Mouse (Mus musculus) MEL (cell line): ENCODE measurements at regions not wholly inside any gene's neighbourhood (a gene's known extent, or its start where the extent isn't known, plus 50 kb on each side); places are given as distances from the start of the nearest gene placed in this dataset.
A peak's percentile ranks its signal among the peaks of the same experiment; 100 is the strongest.

Experiments
- DNase-seq: peaks from one replicate; pipeline ENCODE4 v3.0.0; 2011; ENCODE audit warnings: low read depth, low spot score
- H3K27ac ChIP-seq: 2 replicates; pipeline ENCODE4 v1.5.1; 2012; ENCODE audit warnings: low read depth, mild to moderate bottlenecking, control low read depth, low read length, moderate library complexity; ENCODE audit not compliant: control insufficient read depth
- H3K27me3 ChIP-seq, 2 experiments: fragments of 150-350 bp in 1 of 2; sonication (generic) in 1 of 2; 2 replicates each; pipeline ENCODE4 v1.6.1; 2012; ENCODE audit warnings: low read length in 2 of 2, mild to moderate bottlenecking in 2 of 2, improper control_type of control experiment in 1 of 2, moderate library complexity in 1 of 2; ENCODE audit not compliant: insufficient read depth in 2 of 2, control insufficient read depth in 1 of 2
- H3K36me3 ChIP-seq, 2 experiments: 2 replicates each; pipeline ENCODE4 v1.6.1; 2012 to 2014; ENCODE audit warnings: low read length in 2 of 2, improper control_type of control experiment in 1 of 2, inconsistent platforms in 1 of 2, mild to moderate bottlenecking in 1 of 2; ENCODE audit not compliant: insufficient read depth in 2 of 2, control insufficient read depth in 1 of 2
- H3K4me1 ChIP-seq, 2 experiments: fragments of 150-350 bp in 1 of 2; sonication (generic) in 1 of 2; 2 replicates each; pipeline ENCODE4 v1.6.1; 2012; ENCODE audit warnings: low read length in 2 of 2, improper control_type of control experiment in 1 of 2, mild to moderate bottlenecking in 1 of 2; ENCODE audit not compliant: insufficient read depth in 2 of 2, control insufficient read depth in 1 of 2
- H3K4me3 ChIP-seq, 2 experiments: fragments of 150-350 bp in 1 of 2; sonication (generic) in 1 of 2; 2 replicates each; pipeline ENCODE4 v1.5.1; 2012; ENCODE audit warnings: low read depth in 2 of 2, low read length in 2 of 2, mild to moderate bottlenecking in 2 of 2, moderate library complexity in 2 of 2, control low read depth in 1 of 2, improper control_type of control experiment in 1 of 2; ENCODE audit not compliant: control insufficient read depth in 1 of 2, insufficient read depth in 1 of 2
- H3K79me2 ChIP-seq: 2 replicates; pipeline ENCODE4 v1.6.1; 2012; ENCODE audit warnings: mild to moderate bottlenecking, low read length, moderate library complexity; ENCODE audit not compliant: control insufficient read depth, poor library complexity, insufficient read depth
- H3K9ac ChIP-seq: 2 replicates; pipeline ENCODE4 v1.6.1; 2012; ENCODE audit warnings: low read depth, mild to moderate bottlenecking, control low read depth, low read length, moderate library complexity; ENCODE audit not compliant: control insufficient read depth, poor library complexity, severe bottlenecking
- H3K9me3 ChIP-seq: fragments of 150-350 bp; sonication (generic); replicated peaks from 2 replicates; pipeline ENCODE4 v1.6.1; 2012; ENCODE audit warnings: mild to moderate bottlenecking, low read length, improper control_type of control experiment, moderate library complexity; ENCODE audit not compliant: insufficient read depth
- CHD1 ChIP-seq: IDR thresholded peaks from 2 replicates; pipeline ENCODE4 v1.6.1; 2012; ENCODE audit warnings: low read depth, mild to moderate bottlenecking, inconsistent platforms, low read length, improper control_type of control experiment
- CTCF ChIP-seq, 3 experiments: IDR thresholded peaks in 2 of 3; conservative IDR thresholded peaks in 1 of 3; 2 replicates each; pipeline ENCODE4 v1.5.1; 2011 to 2012; ENCODE audit warnings: low read length in 3 of 3, low read depth in 2 of 3, mild to moderate bottlenecking in 2 of 3, improper control_type of control experiment in 1 of 3, inconsistent platforms in 1 of 3, mixed read lengths in 1 of 3, moderate library complexity in 1 of 3; ENCODE audit not compliant: control insufficient read depth in 1 of 3, insufficient read depth in 1 of 3, poor library complexity in 1 of 3, severe bottlenecking in 1 of 3
- GABPA ChIP-seq: IDR thresholded peaks from 2 replicates; pipeline ENCODE4 v1.6.1; 2012; ENCODE audit warnings: low read depth, mild to moderate bottlenecking, inconsistent platforms, low read length, improper control_type of control experiment, moderate library complexity
- GATA1 ChIP-seq: IDR thresholded peaks from 2 replicates; pipeline ENCODE4 v1.6.1; 2011; ENCODE audit warnings: low read depth, low read length, improper control_type of control experiment
- JUND ChIP-seq: IDR thresholded peaks from 2 replicates; pipeline ENCODE4 v1.6.1; 2011; ENCODE audit warnings: low read depth, mild to moderate bottlenecking, improper control_type of control experiment, low read length
- KAT2A ChIP-seq: conservative IDR thresholded peaks from 2 replicates; pipeline ENCODE4 v1.6.1; 2012; ENCODE audit warnings: low read depth, low read length, improper control_type of control experiment, inconsistent platforms
- MAX ChIP-seq: IDR thresholded peaks from 2 replicates; pipeline ENCODE4 v1.6.1; 2011; ENCODE audit warnings: low read length, improper control_type of control experiment
- MXI1 ChIP-seq: IDR thresholded peaks from 2 replicates; pipeline ENCODE4 v1.6.1; 2011; ENCODE audit warnings: mild to moderate bottlenecking, low read depth, low read length, improper control_type of control experiment
- MYC ChIP-seq: IDR thresholded peaks from 2 replicates; pipeline ENCODE4 v1.6.1; 2011; ENCODE audit warnings: low read depth, mild to moderate bottlenecking, low read length, improper control_type of control experiment, moderate library complexity
- NRF1 ChIP-seq: IDR thresholded peaks from 2 replicates; pipeline ENCODE4 v1.6.1; 2014; ENCODE audit warnings: low read depth, mild to moderate bottlenecking, inconsistent platforms, low read length, improper control_type of control experiment, moderate library complexity; ENCODE audit not compliant: poor library complexity, insufficient read depth, severe bottlenecking
- SIN3A ChIP-seq: IDR thresholded peaks from 2 replicates; pipeline ENCODE4 v1.6.1; 2012; ENCODE audit warnings: low read length, improper control_type of control experiment, inconsistent platforms
- TCF12 ChIP-seq: IDR thresholded peaks from 2 replicates; pipeline ENCODE4 v1.6.1; 2014; ENCODE audit warnings: low read depth, mild to moderate bottlenecking, inconsistent platforms, low read length, improper control_type of control experiment, moderate library complexity
- UBTF ChIP-seq: IDR thresholded peaks from 2 replicates; pipeline ENCODE4 v1.6.1; 2012; ENCODE audit warnings: low read depth, mild to moderate bottlenecking, inconsistent platforms, low read length, improper control_type of control experiment, moderate library complexity, borderline replicate concordance; ENCODE audit not compliant: insufficient read depth
- ZMIZ1 ChIP-seq: IDR thresholded peaks from 2 replicates; pipeline ENCODE4 v1.6.1; 2012; ENCODE audit warnings: low read depth, mild to moderate bottlenecking, inconsistent platforms, low read length, improper control_type of control experiment, moderate library complexity

DNA sequence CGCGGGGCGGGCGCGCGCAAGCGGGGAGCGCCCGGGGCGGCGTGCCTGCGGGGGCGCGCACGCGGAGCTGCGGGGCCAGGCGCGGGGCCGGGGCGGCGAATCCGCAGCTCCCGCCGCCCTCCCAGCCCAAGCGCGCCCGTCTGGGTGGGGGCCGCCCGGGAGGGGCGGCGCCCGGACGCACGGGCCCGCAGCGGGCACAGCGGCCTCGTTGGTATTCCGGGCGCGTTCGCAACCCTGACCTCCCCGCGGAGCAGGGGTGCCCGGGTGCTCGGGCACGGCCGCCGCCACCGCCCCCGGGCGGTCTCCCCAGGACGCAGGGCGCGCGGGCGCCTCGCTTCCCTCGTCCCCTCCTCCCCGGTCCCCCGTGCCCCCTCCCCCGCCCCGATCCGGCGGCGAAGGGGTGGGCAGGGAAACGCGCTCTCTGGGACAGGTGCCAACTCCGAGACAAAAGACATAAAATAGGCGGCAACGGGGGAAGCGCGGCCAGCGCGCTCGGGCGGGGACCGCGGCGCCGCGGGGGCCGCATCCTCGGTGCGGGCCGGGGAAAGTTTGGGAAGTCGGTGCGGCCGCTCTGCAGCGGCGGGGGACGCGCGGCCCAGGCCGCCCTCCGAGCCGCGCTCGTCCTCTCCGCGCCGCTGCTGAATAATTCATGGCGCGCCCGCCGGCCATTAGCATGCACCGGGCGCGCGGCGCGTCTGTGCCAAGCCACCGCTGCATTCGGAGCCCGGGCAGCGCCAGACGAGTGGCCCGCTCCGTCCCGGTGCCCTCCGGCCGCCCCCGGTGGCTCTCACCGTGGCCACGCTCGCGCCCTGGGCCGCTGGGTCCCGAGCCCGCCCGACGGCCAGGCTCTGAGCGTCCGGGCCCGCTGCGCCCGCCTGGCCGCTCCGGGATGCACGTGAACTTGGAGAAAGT lies 63.7 kb upstream of the Ppara start (continued):
- TF ChIP-seq CTCF (IDR thresholded peaks at IDR 0.05 in 2 of 3, conservative IDR thresholded peaks at IDR 0.05 in 1 of 3; ENCODE audit: control insufficient read depth in 1 of 3, insufficient read depth in 1 of 3, low read depth in 2 of 3, low read length in 3 of 3, poor library complexity in 1 of 3, severe bottlenecking in 1 of 3): no peak
- TF ChIP-seq NRF1: no peak
- no peak for TF ChIP-seq GABPA

DNA sequence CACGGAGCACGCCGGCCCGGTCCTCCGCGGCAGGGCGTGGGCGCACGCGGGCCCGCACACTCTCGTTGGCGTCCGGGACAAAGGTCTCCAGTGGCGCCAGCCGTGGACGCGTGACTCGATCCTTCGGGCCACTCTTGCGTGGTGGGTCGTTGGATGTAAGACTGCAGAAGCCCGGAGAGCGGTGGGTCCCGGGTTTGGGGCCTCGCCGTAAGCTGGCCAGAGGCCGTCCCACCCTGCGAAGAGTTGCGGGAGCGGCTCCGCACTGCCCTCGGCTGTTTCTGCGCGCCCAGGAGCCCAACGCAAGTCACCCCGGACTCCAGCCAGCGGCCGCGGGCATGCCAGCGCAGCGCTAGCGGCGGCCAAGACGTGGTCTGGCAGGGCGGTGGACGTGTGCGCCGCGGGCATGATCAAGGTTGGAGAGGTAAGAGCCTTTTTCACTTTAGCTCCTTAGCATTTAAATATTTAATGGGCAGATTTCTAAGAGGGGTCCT lies 63.0 kb upstream of the Ppara start:
- H3K36me3 ChIP-seq: peaks cover 11 to 17% of the 10 kb centered on the region in 2 experiments
- H3K9me3 ChIP-seq: no peaks in the 10 kb centered on the region
- peaks cover 2 to 9% of the 10 kb centered on the region in 2 experiments; a peak in 3 of 4 replicates for H3K4me1 ChIP-seq
- H3K4me3 ChIP-seq: peak overlapping the region; percentile 98
- peak; percentile 68 for DNase-seq
- peak overlapping the region; percentile 99 for H3K9ac ChIP-seq
- no peaks in the 10 kb centered on the region; a peak in 1 of 4 replicates for H3K27me3 ChIP-seq
- peaks cover 79% of the 10 kb centered on the region for H3K79me2 ChIP-seq
- peak overlapping the region; percentile 67 for H3K27ac ChIP-seq
- TF ChIP-seq MYC (no peak), UBTF (peak; percentile 77; the same call in 1 of the 2 replicates), SIN3A (peak; percentile 44; the same call in 1 of the 2 replicates), CHD1 (no peak), ZMIZ1 (no peak), MXI1 (peak; percentile 74; the same call in 1 of the 2 replicates), MAX (peak; percentile 20), GATA1 (no peak), KAT2A (no peak), JUND (no peak)
- TF ChIP-seq, all 39 proteins: peak for 4

GRCm38 (mm10) chr15:85672376-85672775 lies 62.4 kb upstream of the Ppara start:
- peak; percentile 40 for DNase-seq
- Histone ChIP-seq H3K4me3 (peak overlapping the region; percentile 98), H3K9ac (peak overlapping the region; percentile 99), H3K79me2 (peaks cover 82% of the 10 kb centered on the region), H3K36me3 (peaks cover 12 to 17% of the 10 kb centered on the region in 2 experiments), H3K27me3 (no peaks in the 10 kb centered on the region; a peak in 1 of 4 replicates), H3K4me1 (peaks cover 2 to 9% of the 10 kb centered on the region in 2 experiments; a peak in 3 of 4 replicates), H3K9me3 (no peaks in the 10 kb centered on the region), H3K27ac (peak overlapping the region; percentile 67; the same call in 1 of the 2 replicates)
- TF ChIP-seq TCF12 (no peak), MYC (no peak), ZMIZ1 (no peak)
